Mouse (Mus musculus) hindbrain, embryonic 14.5 days (tissue): ENCODE measurements at regions not wholly inside any gene's neighbourhood (a gene's known extent, or its start where the extent isn't known, plus 50 kb on each side); places are given as distances from the start of the nearest gene placed in this dataset.

Experiments
- ATAC-seq: fragments of 200-750 bp; cut with Nextera tagmentation; 2 replicates; pipeline ENCODE4 v1.8.0; 2017; ENCODE audit warnings: moderate number of reproducible peaks, mild to moderate bottlenecking, moderate TSS enrichment, moderate library complexity; ENCODE audit not compliant: low FRiP score
- DNase-seq: peaks from one replicate; pipeline ENCODE4 v3.0.0-alpha.2; 2015; ENCODE audit warnings: low spot score
- H3K27ac ChIP-seq: fragments of 300-500 bp; sonication (generic); 2 replicates; pipeline ENCODE4 v1.5.1; 2014; ENCODE audit warnings: mild to moderate bottlenecking, moderate library complexity
- H3K27me3 ChIP-seq: fragments of 300-500 bp; sonication (generic); 2 replicates; pipeline ENCODE4 v1.6.1; 2014; ENCODE audit warnings: mild to moderate bottlenecking, low read length, mixed read lengths; ENCODE audit not compliant: control insufficient read depth, insufficient read depth
- H3K36me3 ChIP-seq: fragments of 300-500 bp; sonication (generic); replicated peaks from 2 replicates; pipeline ENCODE4 v1.6.1; 2014; ENCODE audit not compliant: control insufficient read depth, insufficient read depth
- H3K4me1 ChIP-seq: fragments of 300-500 bp; sonication (generic); replicated peaks from 2 replicates; pipeline ENCODE4 v1.6.1; 2014; ENCODE audit warnings: antibody characterized with exemption, low read length, mixed read lengths; ENCODE audit not compliant: control insufficient read depth, insufficient read depth
- H3K4me2 ChIP-seq: fragments of 300-500 bp; sonication (generic); replicated peaks from 2 replicates; pipeline ENCODE4 v1.6.1; 2014; ENCODE audit warnings: mild to moderate bottlenecking, moderate library complexity
- H3K4me3 ChIP-seq: fragments of 300-500 bp; sonication (generic); replicated peaks from 2 replicates; pipeline ENCODE4 v1.5.1; 2014; ENCODE audit warnings: mild to moderate bottlenecking, low read length
- H3K9ac ChIP-seq: fragments of 300-500 bp; sonication (generic); 2 replicates; pipeline ENCODE4 v1.6.1; 2014
- H3K9me3 ChIP-seq: fragments of 300-500 bp; sonication (generic); 2 replicates; pipeline ENCODE4 v1.6.1; 2016; ENCODE audit warnings: low read length; ENCODE audit not compliant: control insufficient read depth
- WGBS: fragments of 180-500 bp; shearing (Covaris S2); extraction: QIAGEN DNeasy Blood & Tissue Kit; methylation state at CpG from one replicate; pipeline ENCODE4 v1.1.7; 2014; 5-methylcytosine and 5-hydroxymethylcytosine counted together

GRCm38 (mm10) chr4:70952671-70953070 is 417.9 kb upstream of the Megf9 start:
- ATAC-seq (no peak), DNase-seq (no peak)

GRCm38 (mm10) chr4:70940146-70940545 is 405.4 kb upstream of the Megf9 start:
- Histone ChIP-seq H3K27me3 (no peaks in the 10 kb centered on the region), H3K9ac (no peak overlapping the region), H3K27ac (no peak overlapping the region), H3K4me1 (no peaks in the 10 kb centered on the region), H3K9me3 (no peaks in the 10 kb centered on the region), H3K4me3 (no peak overlapping the region), H3K4me2 (no peak overlapping the region), H3K36me3 (no peaks in the 10 kb centered on the region)
- DNase-seq (no peak), ATAC-seq (no peak)
- WGBS, result 71% methylated on average over 2 of the region's 2 CpGs

More at GRCm38 (mm10) chr4:70952671-70953070, 417.9 kb upstream of the Megf9 start:
- no peaks in the 10 kb centered on the region for H3K36me3 ChIP-seq
- no peak overlapping the region for H3K4me3 ChIP-seq
- H3K9me3 ChIP-seq, result no peaks in the 10 kb centered on the region
- WGBS, result 75% methylated on average over 2 of the region's 2 CpGs
- no peak overlapping the region for H3K4me2 ChIP-seq
- H3K4me1 ChIP-seq, result no peaks in the 10 kb centered on the region
- no peak overlapping the region for H3K9ac ChIP-seq
- H3K27me3 ChIP-seq, result no peaks in the 10 kb centered on the region
- no peak overlapping the region for H3K27ac ChIP-seq

DNA sequence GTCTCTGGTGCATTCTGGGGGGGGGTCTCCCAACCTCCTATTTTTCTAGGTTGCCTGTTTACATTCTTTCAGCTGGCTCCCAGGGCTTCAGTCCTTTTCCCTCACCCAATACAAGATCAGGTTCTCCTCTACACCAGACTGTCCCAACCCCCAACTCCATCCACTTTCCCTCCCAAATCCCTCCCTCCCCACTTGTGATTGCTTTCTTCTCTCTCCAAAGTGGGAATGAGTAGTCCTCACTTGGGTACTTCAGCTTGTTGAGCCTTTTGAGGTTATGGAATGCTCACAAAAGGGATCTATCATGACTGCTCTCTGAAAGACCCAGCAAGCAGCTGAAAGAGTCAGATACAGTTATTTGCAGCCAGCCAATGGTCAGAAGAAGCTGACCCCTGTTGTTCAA is 399.3 kb upstream of the Megf9 start:
- no peaks in the 10 kb centered on the region for H3K4me1 ChIP-seq
- DNase-seq (no peak), ATAC-seq (no peak)
- no peaks in the 10 kb centered on the region for H3K9me3 ChIP-seq
- H3K27ac ChIP-seq, result no peak overlapping the region
- H3K4me3 ChIP-seq, result no peak overlapping the region
- H3K27me3 ChIP-seq, result no peaks in the 10 kb centered on the region
- no peak overlapping the region for H3K4me2 ChIP-seq
- no peaks in the 10 kb centered on the region for H3K36me3 ChIP-seq
- no peak overlapping the region for H3K9ac ChIP-seq

DNA sequence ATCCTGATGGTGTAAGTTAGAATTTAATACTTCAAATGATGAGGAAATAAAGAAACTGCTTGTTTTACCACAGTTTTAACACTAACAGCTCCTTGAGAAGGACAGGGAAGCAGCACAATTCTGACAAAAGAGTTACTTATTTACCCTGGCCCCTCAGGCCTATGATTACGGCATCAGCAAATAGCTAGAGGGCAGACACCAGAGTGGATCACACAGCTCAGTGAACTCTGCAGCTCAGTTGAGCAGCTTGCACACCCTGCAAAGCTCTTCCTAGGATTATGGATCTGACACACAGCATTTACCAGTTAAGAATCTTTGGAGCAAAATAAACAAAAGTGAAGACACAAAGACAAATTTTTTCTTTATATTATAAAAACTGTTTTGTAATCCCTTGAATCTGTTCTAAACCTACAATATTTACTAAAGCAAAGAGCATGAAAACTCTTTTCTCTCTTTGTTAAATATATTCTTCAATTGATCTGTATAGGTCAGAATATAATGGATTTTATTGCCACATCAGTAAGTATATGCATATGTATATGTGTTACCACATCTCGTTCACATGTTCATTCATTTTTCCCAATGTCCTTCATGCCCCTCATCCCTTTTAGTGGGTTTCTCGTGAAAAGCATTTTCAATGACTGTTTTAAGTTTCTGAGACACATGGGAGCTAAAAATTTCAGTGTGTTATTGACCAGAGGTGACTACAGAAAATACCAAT is 387.3 kb upstream of the Megf9 start:
- no peak for ATAC-seq
- WGBS, result 28% methylated on average over 3 of the region's 3 CpGs

DNA sequence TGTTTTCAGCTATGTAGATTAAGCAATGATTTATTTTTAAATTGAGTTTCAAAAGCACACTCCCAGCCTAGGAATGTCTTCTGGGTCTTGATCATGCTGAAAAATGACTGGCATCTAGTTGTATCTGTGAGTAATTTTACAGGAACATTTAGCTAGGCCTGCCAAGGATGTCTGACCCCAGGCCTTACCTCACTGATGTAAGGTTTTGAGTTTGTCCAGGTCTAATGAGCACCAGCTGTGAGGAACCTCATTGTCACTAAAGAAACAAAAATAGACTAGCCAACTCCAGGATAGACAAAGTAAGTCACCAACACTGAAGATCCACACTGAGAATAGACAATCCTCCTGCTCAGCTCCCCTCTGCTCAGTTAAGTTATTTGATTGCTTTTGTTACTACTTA is 379.8 kb upstream of the Megf9 start:
- ATAC-seq (no peak), DNase-seq (no peak)
- no peaks in the 10 kb centered on the region for H3K27me3 ChIP-seq
- no peak overlapping the region for H3K9ac ChIP-seq
- no peak overlapping the region for H3K27ac ChIP-seq
- no peaks in the 10 kb centered on the region for H3K9me3 ChIP-seq
- no peaks in the 10 kb centered on the region for H3K36me3 ChIP-seq
- H3K4me3 ChIP-seq, result no peak overlapping the region
- H3K4me2 ChIP-seq, result no peak overlapping the region
- H3K4me1 ChIP-seq, result no peaks in the 10 kb centered on the region

More for the DNA sequence above, 387.3 kb upstream of the Megf9 start:
- H3K27me3 ChIP-seq, result no peaks in the 10 kb centered on the region
- H3K27ac ChIP-seq, result no peak overlapping the region
- no peaks in the 10 kb centered on the region for H3K4me1 ChIP-seq
- DNase-seq, result no peak
- no peaks in the 10 kb centered on the region for H3K36me3 ChIP-seq
- H3K9me3 ChIP-seq, result no peaks in the 10 kb centered on the region
- H3K9ac ChIP-seq, result no peak overlapping the region
- no peak overlapping the region for H3K4me3 ChIP-seq
- H3K4me2 ChIP-seq, result no peak overlapping the region

- no peaks in the 10 kb centered on the region for H3K4me1 ChIP-seq
- H3K36me3 ChIP-seq, result no peaks in the 10 kb centered on the region
- no peaks in the 10 kb centered on the region for H3K9me3 ChIP-seq
- peak; percentile 42 for DNase-seq
- no peak for ATAC-seq
- WGBS, result 71% methylated on average over 3 of the region's 3 CpGs
- no peaks in the 10 kb centered on the region for H3K27me3 ChIP-seq
- H3K4me3 ChIP-seq, result no peak overlapping the region
- H3K27ac ChIP-seq, result no peak overlapping the region
- no peak overlapping the region for H3K9ac ChIP-seq
- no peak overlapping the region for H3K4me2 ChIP-seq
Measured at GRCm38 (mm10) chr4:70906771-70907749, 372.3 kb upstream of the Megf9 start.
